Mouse (Mus musculus): ENCODE measurements at regions not wholly inside any gene's neighbourhood (a gene's known extent, or its start where the extent isn't known, plus 50 kb on each side); places are given as distances from the start of the nearest gene placed in this dataset.

DNA sequence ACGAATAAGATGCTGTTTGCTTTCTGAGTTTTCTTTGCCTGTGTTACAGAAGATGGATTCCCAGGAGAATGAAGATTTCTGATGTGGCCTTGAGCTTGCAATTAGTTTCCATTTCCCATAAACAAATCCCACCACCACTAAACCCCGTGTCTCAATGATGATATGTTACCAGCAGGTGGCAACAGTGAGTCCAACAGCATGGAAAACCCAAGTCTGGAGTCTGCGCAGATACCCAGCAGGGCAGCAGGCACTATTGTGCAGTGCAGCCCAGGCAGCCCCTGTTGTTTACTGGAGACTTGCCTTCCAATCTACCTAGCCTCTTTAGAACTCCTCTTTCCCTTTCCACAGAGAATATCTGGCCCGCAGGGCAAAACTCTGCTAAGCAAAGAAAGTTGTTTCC, 62.7 kb downstream of the Bmp2 start:
- peak; percentile 86 for DNase-seq (ENCODE audit: low read depth, low spot score)

- DNase-seq (ENCODE audit: low read depth, low spot score), result no peak
These were observed 63.3 kb downstream of the Bmp2 start for GRCm38 (mm10) chr2:133615299-133615698.

- no peak for DNase-seq (ENCODE audit: low read depth, low spot score)
These were observed 65.4 kb downstream of the Bmp2 start for GRCm38 (mm10) chr2:133617317-133617835.

DNA sequence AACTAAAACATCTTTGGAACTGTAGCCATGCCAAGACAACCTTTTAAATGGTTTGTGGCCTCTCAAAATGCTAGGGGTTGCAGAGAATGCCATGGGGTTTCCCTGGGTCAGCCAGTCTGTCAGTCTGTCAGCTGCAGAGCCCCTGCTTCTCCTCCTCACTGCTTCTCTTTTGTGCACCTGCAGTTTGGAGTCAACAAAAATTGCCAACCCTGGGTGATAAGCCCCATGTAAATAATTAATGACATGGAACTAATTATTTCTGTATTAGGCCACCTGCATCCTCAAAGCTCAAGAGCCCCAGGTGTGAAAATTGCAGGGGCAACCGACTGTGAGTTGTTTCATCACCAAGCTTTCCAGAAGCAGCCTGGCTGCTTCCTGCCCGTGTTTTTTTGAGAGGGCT, 70.6 kb downstream of the Bmp2 start:
- no peak for DNase-seq (ENCODE audit: low read depth, low spot score)

DNA sequence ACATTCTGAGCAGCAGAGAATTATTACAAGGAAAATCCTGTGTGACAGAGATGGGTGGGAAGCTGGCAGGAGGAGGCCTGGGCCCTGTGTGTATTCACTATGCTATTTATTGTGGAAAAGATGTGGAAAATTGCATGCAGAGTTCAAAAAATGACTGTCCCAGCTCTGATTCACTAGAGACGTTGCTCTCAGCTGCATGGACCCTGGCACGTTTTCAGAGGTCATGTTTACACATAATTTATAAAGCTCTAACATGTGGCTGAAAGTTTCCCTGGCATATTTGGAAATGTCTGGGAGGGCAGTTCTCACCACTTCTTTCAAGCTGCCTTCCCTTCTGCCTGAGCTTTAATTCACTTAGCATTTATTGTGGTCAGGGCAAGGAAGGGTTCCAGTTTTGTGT, 73.6 kb downstream of the Bmp2 start:
- DNase-seq (ENCODE audit: low read depth, low spot score), result no peak

DNA sequence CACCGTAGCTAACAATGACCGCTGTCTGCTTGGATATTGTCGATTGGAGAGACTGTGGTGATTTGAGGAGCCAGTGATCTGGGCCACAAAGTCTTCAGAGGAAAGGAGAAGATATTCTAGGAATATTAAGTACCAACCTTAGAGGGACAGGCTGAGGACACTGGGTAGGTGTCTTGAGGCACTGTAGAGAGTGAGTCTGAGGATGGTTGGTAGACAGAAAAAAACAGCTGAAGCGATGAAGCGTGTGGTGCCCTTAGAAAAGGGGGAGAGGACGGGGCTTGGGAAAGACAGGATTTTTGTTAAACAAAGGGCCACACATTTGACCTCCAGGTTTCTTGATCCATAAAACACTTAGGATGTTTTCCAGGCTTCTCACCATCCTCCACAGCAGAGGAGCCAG, 76.9 kb downstream of the Bmp2 start:
- no peak for DNase-seq (ENCODE audit: low read depth, low spot score)

DNA sequence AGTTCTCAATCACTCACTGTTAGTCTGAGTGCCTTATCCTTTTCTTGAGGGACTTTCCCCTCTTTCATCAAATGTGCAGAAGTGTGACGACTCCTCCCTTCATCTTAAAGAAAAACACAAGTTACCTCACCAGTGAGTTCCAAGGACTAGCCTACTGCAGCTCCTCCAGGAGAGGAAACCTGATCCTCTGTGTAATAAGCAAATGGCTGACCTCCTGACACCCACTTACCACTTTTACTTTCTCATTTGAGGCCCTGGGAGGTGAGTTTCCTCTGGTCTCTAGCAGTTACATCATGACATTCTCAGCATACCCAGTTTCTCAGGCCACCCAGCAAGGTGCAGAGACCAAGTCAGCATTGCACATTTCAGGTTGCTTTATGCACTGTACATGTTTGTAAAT, 83.5 kb downstream of the Bmp2 start:
- DNase-seq (ENCODE audit: low read depth, low spot score), result no peak

- DNase-seq (ENCODE audit: low read depth, low spot score), result no peak
These were observed 98.0 kb downstream of the Bmp2 start for GRCm38 (mm10) chr2:133649874-133650481.

- no peak for DNase-seq (ENCODE audit: low read depth, low spot score)
These were observed 114.5 kb downstream of the Bmp2 start for GRCm38 (mm10) chr2:133666331-133667054.

GRCm38 (mm10) chr2:133667055-133667395, 115.1 kb downstream of the Bmp2 start:
- no peak for DNase-seq (ENCODE audit: low read depth, low spot score)

- no peak for DNase-seq (ENCODE audit: low read depth, low spot score)
These were observed 117.9 kb downstream of the Bmp2 start for GRCm38 (mm10) chr2:133669821-133670220.

- no peak for DNase-seq (ENCODE audit: low read depth, low spot score)
These were observed 119.6 kb downstream of the Bmp2 start for GRCm38 (mm10) chr2:133671528-133671927.

DNA sequence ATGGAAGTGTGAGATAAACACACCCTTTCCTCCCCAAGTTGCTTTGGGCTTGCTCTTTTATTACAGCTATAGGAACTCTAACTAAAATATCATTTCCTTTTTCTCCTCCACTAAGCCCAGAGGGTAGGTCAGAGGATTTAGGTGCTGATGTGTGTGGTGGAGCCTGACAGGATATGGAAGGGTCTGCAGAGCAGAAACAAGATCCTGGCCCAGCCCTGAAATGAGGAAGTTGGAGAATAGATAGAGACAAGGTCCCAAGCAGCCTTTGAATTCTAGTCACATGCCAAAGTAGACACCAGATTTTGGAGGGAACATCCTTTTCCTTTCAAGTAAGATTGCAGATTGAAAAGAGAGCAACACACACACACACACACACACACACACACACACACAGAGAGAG, 132.4 kb downstream of the Bmp2 start:
- DNase-seq (ENCODE audit: low read depth, low spot score), result no peak

DNA sequence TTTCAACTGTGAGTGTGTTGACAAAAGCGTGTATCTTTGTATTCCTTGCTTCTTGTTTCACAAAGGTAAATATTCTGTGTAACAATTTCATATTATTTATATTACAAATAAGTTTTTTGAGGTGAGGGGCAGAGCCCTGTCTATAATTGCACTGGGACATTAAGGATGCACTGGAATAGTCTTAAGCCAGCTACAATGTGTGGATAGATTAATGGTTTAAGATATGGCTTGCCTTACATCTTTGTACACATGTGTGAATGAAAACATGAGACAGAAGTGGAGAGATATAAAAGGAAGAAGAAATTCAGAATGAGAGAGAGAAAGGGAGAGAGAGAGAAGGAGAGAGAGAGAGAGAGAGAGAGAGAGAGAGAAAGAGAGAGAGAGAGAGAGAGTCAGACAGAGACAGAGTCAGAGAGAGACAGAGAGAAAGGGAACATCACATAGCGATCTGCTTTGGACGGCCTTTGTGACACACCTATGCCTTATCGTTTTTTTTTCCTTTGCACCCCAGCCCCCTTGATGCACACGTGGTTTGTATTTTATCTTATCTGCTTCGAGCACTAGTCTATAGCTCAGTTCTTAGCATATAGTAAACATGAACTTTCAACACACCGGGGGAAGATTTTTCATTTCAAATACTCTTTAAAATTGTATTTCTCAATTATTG, 136.3 kb downstream of the Bmp2 start:
- DNase-seq (ENCODE audit: low read depth, low spot score), result no peak

DNA sequence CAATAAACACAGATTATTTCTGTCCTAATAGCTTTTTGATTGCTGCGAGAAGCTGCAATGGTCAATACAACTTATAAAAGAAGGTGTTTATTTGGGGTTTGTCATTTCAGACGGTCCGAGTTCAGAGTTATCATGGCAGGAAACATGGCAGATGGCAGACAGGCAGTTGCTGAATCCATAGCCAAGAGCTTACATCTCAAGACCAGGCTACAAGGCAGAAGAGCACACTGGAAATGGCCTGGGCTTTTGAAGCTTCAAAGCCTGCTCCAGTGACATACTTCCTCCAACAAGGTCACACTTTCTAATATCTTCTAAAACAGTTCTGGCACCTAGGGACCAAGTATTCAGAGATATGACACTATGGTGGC, 136.8 kb downstream of the Bmp2 start:
- no peak for DNase-seq (ENCODE audit: low read depth, low spot score)

DNA sequence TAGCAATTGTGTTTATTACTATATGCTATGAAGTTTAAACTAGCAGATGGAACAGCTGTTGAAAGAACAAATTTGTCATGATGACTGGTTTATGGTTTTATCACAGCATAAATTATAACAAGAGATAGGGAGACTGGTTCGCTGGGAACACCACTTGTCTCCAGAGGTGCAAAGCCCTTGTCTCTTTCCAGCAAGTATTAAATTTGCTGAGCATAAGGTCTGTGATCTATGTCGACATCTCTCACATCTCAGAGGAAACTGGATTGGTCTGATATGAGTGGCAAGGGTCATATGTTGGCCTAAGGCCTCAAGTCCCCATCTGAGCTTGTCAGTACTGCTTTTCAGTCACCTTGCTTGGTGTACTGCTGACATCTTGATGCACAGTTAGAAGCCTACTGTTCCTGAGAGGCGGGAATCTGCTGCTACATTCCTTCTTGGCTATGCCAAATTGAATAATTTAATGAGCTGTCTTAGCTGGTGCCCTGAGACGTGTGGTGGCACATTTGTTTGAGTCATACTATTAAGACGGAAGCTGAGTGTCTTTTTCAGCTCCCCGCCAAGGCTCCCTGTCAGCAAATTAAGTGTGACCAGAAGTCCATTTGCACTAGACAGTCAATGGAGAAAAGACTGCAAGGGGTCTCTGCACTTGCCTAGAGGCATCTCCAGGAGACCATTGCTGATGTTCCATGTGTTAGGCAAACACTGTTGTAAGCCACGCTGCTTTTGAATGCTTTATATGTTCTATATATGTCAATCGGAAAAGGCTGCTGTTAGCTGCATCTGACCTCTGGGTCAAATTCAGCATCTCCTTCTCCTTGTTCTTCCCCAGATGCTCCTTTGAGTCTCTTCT, 157.0 kb downstream of the Bmp2 start:
- DNase-seq (ENCODE audit: low read depth, low spot score), result no peak

DNA sequence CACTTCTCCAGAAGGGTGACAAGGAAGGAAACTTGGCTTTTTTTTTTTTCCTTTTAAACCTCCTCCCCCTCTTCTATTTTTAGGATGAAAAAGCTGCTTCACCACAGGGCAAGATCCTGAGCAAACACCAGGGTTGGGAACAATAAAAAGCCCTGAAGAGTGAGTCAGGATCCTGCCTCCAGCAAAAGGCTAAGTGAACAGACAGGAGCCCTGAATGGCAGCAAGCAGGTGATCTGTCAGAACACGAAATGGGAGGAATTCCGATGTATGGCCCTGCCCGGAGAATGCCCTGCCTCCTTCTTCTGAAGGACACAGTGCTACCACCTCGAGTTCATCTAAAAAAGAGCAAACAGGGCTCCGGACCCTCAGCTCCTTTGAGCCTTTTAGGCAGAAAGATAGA, 164.3 kb downstream of the Bmp2 start:
- no peak for DNase-seq (ENCODE audit: low read depth, low spot score)

DNA sequence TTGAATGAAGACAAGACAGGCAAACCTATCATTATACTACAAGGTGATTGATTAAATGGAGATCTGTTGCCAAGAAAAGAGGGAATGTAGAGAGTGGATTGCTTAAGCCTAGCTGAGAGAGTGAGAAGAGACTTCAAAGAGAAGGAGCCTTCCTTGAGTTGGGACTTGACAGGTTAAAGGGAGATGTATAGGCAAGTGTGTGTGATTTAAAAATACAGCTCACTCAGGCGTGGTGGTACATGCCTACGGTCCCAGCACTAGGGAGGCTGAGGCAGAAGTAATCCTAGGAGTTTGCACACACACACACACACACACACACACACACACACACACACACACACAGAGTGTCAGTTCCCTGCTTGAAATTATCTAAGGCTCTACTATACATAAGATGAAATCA, 165.1 kb downstream of the Bmp2 start:
- DNase-seq (ENCODE audit: low read depth, low spot score), result no peak

DNA sequence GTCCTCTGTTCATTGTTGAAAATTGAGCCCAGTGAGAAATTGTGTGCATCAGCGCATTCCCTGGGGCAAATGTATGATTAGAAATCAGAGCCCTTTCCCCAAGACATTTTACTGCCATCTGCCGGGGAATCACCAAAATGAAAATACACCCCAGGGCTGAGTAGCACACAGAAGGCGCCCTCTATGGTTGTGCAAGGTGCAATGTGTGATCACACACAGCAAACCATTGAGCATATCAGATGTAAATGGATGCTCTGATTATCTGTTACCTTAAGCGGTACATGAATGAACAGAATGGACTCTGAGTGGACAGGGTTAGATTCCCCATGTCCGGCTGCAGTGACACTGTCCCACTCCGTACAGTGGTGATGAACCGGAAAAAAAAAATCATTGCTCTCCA, 172.4 kb downstream of the Bmp2 start:
- peak; percentile 15 for DNase-seq (ENCODE audit: low read depth, low spot score)

DNA sequence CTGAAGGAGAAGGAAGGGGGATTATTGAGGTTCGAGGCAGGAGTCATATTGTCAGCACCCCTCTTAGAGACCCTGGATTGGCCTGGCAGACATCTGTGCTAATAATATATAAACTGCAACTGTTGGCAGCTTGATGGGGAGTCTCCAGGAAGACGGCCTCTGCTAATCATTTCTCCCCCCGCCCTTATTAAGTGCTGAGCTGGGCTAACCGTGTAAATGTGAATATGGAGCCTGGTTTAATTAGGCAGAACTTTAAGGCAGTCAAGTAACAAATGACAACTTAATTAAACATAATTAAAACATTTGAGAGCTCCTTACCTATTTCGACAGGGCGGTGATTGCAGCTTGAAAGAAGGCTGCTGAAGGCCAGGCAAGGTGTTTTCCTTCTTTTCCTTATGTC, 172.8 kb downstream of the Bmp2 start:
- DNase-seq (ENCODE audit: low read depth, low spot score), result no peak

DNA sequence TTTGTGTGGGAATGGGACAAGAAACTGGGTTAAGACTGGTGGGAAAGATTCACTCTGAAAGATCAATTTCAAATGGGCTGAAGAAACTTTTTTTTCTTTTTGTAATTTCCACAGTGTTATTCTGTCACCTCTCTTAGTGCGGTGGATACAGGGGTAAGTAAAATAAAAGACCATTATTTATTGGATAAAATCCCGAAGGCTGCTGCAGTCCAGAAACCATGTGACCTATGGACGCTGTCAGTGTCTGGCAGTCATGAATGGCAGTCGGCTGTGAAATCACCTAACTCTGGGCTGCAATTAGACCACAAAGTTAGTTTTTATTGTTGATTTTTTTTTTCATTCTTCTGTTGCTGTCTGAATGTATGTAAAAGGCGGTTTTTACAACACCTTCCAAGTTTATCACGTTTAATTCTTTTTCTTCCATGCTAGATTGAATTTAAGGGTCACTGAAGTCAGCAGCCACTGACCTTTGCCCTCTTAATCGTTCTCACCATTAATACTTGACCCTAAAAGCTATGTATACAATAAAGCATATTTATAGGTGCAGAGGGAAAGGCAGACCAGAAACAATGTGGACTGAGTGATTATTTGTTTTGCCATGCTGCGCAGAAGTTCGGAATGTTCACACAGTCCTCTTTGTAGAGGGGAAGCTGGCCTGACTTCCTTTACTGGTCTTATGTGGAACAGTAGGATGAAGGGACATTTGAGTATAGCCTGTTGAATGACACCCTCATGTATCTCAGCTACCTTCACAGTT, 182.7 kb downstream of the Bmp2 start:
- DNase-seq (ENCODE audit: low read depth, low spot score), result no peak

All from ZHBTc4 (cell line).